Mouse (Mus musculus) forebrain, postnatal 0 days (tissue): ENCODE data around the gene Nabp2. TPM values are rescaled to one million over a fixed set of nuclear protein-coding genes. Genes with fewer than 3 reads are reported as not detected.

Experiments
- ATAC-seq: fragments of 200-750 bp; cut with Nextera tagmentation; 2 replicates; pipeline ENCODE4 v1.8.0; 2017; ENCODE audit warnings: mild to moderate bottlenecking, moderate library complexity
- DNase-seq: peaks from one replicate; pipeline ENCODE4 v3.0.0-alpha.2; 2015
- H3K27ac ChIP-seq: fragments of 300-500 bp; sonication (generic); 2 replicates; pipeline ENCODE4 v1.5.1; 2014; ENCODE audit warnings: low read depth, mild to moderate bottlenecking, antibody characterized with exemption, low read length, moderate library complexity, mixed read lengths
- H3K27me3 ChIP-seq: fragments of 300-500 bp; sonication (generic); 2 replicates; pipeline ENCODE4 v1.6.1; 2014; ENCODE audit warnings: mild to moderate bottlenecking, low read length, mixed read lengths; ENCODE audit not compliant: insufficient read depth
- H3K36me3 ChIP-seq: fragments of 300-500 bp; sonication (generic); 2 replicates; pipeline ENCODE4 v1.6.1; 2014; ENCODE audit warnings: mild to moderate bottlenecking, moderate library complexity; ENCODE audit not compliant: insufficient read depth
- H3K4me1 ChIP-seq: fragments of 300-500 bp; sonication (generic); 2 replicates; pipeline ENCODE4 v1.6.1; 2014; ENCODE audit warnings: antibody characterized with exemption; ENCODE audit not compliant: insufficient read depth
- H3K4me2 ChIP-seq: fragments of 300-500 bp; sonication (generic); 2 replicates; pipeline ENCODE4 v1.6.1; 2014; ENCODE audit warnings: low read depth, mild to moderate bottlenecking, moderate library complexity
- H3K4me3 ChIP-seq: fragments of 300-500 bp; sonication (generic); 2 replicates; pipeline ENCODE4 v1.5.1; 2014; ENCODE audit warnings: low read depth, low read length, mixed read lengths
- H3K9ac ChIP-seq: fragments of 300-500 bp; sonication (generic); 2 replicates; pipeline ENCODE4 v1.6.1; 2014; ENCODE audit warnings: mild to moderate bottlenecking
- H3K9me3 ChIP-seq: fragments of 300-500 bp; sonication (generic); 2 replicates; pipeline ENCODE4 v1.6.1; 2016; ENCODE audit warnings: low read length
- CTCF ChIP-seq: sonication (generic); IDR thresholded peaks from 2 replicates; pipeline ENCODE4 v1.5.1; 2016; ENCODE audit warnings: antibody characterized with exemption, control low read depth, low read depth
- WGBS: fragments of 180-500 bp; shearing (Covaris S2); extraction: QIAGEN DNeasy Blood & Tissue Kit; methylation state at CpG from one replicate; pipeline ENCODE4 v1.1.7; 2014; 5-methylcytosine and 5-hydroxymethylcytosine counted together
- polyA plus RNA-seq: library from polyadenylated mRNA; unstranded; fragments of >200 nt; fragmentation: Nextera tagmentation; extraction: Ambion mirVana; gene quantifications from 2 replicates; pipeline ENCODE4 v1.2.1, GENCODE M21; 2015
- total RNA-seq: library from RNA; depleted of rRNA; stranded (reverse); fragments of >200 nt; gene quantifications from 2 replicates; pipeline ENCODE4 v1.2.3, GENCODE M21; 2014

The Nabp2 gene
- total and polyA plus RNA-seq, 2 experiments from 2014 or later: 90.1 to 159 TPM

DNA sequence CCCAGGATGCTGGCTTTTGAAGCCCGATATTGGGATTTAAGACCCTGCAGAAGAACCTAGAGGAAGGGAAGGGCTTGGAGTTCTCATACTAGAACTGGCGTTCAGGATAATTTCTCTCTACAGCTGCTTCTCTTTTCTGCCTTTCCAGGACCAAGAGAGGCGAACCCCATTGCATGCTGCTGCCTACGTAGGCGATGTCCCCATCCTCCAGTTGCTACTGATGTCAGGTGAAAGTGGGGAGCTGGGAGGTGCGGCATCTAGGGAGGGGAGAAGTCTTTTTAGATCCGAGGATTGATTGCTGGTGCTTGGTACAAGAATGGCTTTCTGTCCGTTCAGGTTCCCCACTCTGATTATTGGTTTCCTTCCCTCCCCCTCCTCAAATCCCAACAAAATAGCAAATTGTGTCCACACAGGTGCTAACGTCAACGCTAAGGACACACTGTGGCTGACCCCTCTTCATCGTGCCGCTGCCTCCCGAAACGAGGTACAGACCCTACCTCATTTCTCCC is 33.3 kb downstream of the Nabp2 start:
- 48% methylated on average over 14 of the region's 14 CpGs for WGBS
- peak overlapping the region; percentile 92 for H3K9ac ChIP-seq
- H3K27ac ChIP-seq: peak overlapping the region; percentile 93
- no peaks in the 10 kb centered on the region for H3K9me3 ChIP-seq
- H3K36me3 ChIP-seq: peaks cover 38% of the 10 kb centered on the region
- peaks cover 19% of the 10 kb centered on the region; the same call in 1 of the 2 replicates for H3K4me1 ChIP-seq
- no peak for TF ChIP-seq CTCF
- no peaks in the 10 kb centered on the region for H3K27me3 ChIP-seq
- H3K4me3 ChIP-seq: peak overlapping the region; percentile 75
- DNase-seq (no peak), ATAC-seq (no peak)
- H3K4me2 ChIP-seq: peak overlapping the region; percentile 80

DNA sequence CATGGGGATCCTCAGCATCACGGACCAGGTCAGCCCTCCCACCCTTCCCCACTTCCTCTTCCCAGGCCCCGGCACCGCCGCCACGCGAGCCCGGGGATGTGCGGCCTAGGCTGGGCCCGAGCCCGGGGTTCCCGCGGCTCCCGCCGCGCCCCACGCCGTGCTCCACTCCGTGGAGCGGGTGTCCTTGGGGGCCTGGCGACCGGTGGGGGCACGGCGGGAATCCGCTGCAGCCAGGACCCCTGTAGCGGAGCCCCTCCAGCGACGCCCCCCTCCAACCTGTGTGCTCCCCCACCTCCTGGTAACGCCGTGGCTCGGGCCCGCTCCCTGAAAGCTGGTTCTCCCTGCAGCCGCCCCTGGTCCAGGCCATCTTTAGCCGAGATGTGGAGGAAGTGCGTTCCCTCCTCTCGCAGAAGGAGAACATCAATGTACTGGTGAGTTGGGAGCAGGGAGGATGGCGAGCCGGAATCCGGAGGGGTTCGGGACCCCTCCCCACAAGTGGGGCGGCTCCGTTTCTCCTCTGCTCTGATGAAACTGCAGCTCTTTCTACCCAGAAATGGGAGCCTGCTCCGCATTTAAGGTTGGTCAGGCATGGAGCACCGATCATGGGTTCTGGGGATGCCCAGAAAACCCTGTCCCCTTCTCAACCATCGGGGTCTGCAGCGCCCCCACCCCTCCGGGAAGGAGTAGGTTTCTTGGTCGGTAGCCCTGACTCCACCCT is 33.9 kb downstream of the Nabp2 start:
- peak; percentile 78 for DNase-seq
- peak overlapping the region; percentile 80 for H3K4me2 ChIP-seq
- H3K9me3 ChIP-seq: no peaks in the 10 kb centered on the region
- peak overlapping the region; percentile 93 for H3K27ac ChIP-seq
- peak overlapping the region; percentile 75 for H3K4me3 ChIP-seq
- peaks cover 19% of the 10 kb centered on the region; the same call in 1 of the 2 replicates for H3K4me1 ChIP-seq
- peak; percentile 39; the same call in 1 of the 2 replicates for TF ChIP-seq CTCF
- H3K36me3 ChIP-seq: peaks cover 32% of the 10 kb centered on the region
- 2% methylated on average over 40 of the region's 47 CpGs for WGBS
- no peaks in the 10 kb centered on the region for H3K27me3 ChIP-seq
- H3K9ac ChIP-seq: peak overlapping the region; percentile 92
- ATAC-seq: peak; percentile 72

DNA sequence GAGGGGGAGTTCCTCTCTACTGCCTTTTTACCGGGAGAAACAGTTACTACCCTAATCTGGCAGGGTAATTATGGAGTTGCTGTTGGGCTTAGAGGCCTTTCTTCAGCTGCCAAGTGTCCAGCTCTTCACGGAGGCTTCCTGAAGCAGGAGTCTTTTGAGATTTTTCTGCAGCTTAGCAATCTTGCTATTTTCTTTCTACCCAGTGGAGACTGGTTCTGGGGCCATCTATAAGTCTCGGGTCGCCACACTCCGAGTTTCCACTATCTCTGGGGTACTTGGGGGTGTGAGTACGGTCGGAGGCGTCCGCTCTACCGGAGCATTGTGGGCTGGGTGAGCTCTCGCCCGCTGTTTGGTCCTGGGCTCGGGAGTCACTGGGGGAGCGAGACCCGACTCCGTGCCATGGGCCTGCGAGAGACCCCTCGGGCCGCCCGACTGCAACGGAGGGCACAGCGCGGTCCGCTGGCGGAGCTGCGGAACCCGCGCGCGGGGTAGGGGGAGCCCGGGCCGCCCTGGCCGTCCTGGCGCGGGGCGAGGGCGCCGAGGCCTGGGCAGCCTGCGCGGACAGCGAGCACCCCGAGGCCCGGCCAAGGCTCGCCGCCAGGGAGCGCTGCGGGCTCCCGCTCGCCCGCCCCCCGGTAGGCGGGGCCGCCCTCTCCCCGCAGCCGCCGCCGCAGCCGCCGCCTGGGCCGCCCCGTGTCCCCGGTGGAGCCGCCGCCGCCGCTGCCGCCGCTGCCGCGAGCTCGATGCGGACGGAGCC is 34.7 kb downstream of the Nabp2 start, which contains the start of gene Ankrd52:
Gene Ankrd52, plus strand, starts transcription at position 661 of the 757 bp plus-strand sequence.
- Histone ChIP-seq H3K4me3 (peak within 1 kb of the TSS; percentile 75), H3K4me1 (peaks cover 19% of the 10 kb centered on the region; the same call in 1 of the 2 replicates), H3K9ac (peak within 1 kb of the TSS; percentile 92), H3K4me2 (peak within 1 kb of the TSS; percentile 80), H3K9me3 (no peaks in the 10 kb centered on the region), H3K27ac (peak within 1 kb of the TSS; percentile 93), H3K36me3 (peaks cover 24% of the 10 kb centered on the region), H3K27me3 (no peaks in the 10 kb centered on the region)
- DNase-seq (peak; percentile 86), ATAC-seq (peak; percentile 91)
- peak; percentile 50 for TF ChIP-seq CTCF
- under 1% methylated on average over 53 of the region's 73 CpGs for WGBS

GRCm38 (mm10) chr10:128376099-128376454 is 35.2 kb downstream of the Nabp2 start:
- DNase-seq (no peak), ATAC-seq (no peak)
- peak overlapping the region; percentile 75 for H3K4me3 ChIP-seq
- WGBS: 40% methylated on average over 4 of the region's 4 CpGs
- H3K4me2 ChIP-seq: peak overlapping the region; percentile 80
- H3K9ac ChIP-seq: peak overlapping the region; percentile 92
- no peak for TF ChIP-seq CTCF
- H3K9me3 ChIP-seq: no peaks in the 10 kb centered on the region
- H3K4me1 ChIP-seq: peaks cover 19% of the 10 kb centered on the region; the same call in 1 of the 2 replicates
- no peaks in the 10 kb centered on the region for H3K27me3 ChIP-seq
- peak overlapping the region; percentile 93 for H3K27ac ChIP-seq
- peaks cover 20% of the 10 kb centered on the region for H3K36me3 ChIP-seq

DNA sequence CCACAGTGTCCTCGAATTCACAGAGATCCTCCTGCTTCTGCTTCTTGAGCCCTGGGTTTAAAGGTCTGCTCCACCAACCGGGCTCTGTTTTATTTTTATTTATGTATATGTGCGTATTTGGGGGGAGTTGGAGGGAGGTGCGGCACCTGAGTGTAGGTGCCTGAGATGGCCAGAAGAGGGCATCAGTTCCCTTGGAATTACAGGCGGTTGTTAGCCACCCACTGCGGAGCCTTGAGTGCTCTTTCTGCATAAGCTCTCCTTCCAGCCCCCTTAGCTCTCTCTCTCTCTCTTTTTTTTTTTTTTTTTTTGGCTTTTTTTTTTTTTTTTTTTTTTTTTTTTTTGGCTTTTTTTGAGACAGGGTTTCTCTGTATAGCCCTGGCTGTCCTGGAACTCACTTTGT is 36.9 kb downstream of the Nabp2 start:
- no peak overlapping the region for H3K4me3 ChIP-seq
- ATAC-seq: no peak
- TF ChIP-seq CTCF: 0 out of 2 replicates have a peak, but pooled peaks have one; percentile 11
- H3K9ac ChIP-seq: no peak overlapping the region
- H3K36me3 ChIP-seq: peaks cover 8% of the 10 kb centered on the region
- no peak for DNase-seq
- H3K27ac ChIP-seq: no peak overlapping the region
- no peaks in the 10 kb centered on the region for H3K27me3 ChIP-seq
- H3K9me3 ChIP-seq: no peaks in the 10 kb centered on the region
- H3K4me1 ChIP-seq: peaks cover 19% of the 10 kb centered on the region; the same call in 1 of the 2 replicates
- H3K4me2 ChIP-seq: no peak overlapping the region
- 83% methylated on average over 6 of the region's 6 CpGs for WGBS

DNA sequence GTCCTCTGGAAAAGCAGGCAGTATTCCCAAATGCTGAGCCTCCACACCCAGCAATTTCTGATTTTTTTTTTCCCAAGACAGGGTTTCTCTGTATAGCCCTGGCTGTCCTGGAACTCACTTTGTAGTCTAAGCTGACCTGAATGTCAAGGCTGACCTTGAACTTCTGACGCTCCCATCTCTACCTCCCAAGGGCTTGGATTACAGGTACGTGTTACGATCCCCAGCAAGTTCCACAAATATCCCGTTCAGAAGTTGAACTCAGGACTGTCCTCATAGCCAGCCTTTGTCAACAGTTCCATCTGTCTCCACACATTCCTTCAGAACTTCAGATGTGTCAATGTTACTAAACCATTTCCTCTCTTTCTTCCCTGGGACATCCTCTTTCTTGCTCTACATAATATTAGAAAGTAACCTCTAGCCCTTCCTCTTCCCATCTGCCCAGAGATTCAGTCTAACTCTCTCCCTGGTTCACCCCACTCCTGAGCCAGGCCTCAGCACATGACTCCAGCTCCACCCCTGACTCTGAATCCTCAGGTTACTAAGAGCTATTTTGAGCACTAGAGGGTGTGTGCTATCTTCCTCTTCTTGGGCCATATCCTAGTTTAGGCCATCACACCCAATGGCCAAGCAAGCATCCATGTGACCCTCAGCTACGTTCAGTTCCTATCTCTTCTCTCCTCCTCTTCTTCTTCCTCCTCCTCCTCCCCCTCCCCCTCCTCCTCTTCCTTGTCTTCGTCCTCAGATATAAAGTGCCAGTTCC is 38.1 kb downstream of the Nabp2 start:
- no peak for TF ChIP-seq CTCF
- H3K27me3 ChIP-seq: no peaks in the 10 kb centered on the region
- no peaks in the 10 kb centered on the region for H3K9me3 ChIP-seq
- no peak for DNase-seq
- no peaks in the 10 kb centered on the region for H3K36me3 ChIP-seq
- peaks cover 10% of the 10 kb centered on the region; the same call in 1 of the 2 replicates for H3K4me1 ChIP-seq
- no peak for ATAC-seq
- no peak overlapping the region for H3K4me3 ChIP-seq
- H3K27ac ChIP-seq: no peak overlapping the region
- no peak overlapping the region for H3K4me2 ChIP-seq
- WGBS: 90% methylated on average over 6 of the region's 6 CpGs
- H3K9ac ChIP-seq: no peak overlapping the region
